Mouse (Mus musculus) hindbrain, embryonic 13.5 days (tissue): ENCODE data around the gene Pou2f1. TPM values are rescaled to one million over a fixed set of nuclear protein-coding genes. Genes with fewer than 3 reads are reported as not detected.
"Not testable (repeated sequence)": the region's sequence is repeated elsewhere in the genome, so short reads cannot be mapped to it uniquely, and the experiment has no call there.

Source experiments
- ATAC-seq: fragments of 200-750 bp; cut with Nextera tagmentation; 2 replicates; pipeline ENCODE4 v1.8.0; 2017; ENCODE audit warnings: moderate TSS enrichment; ENCODE audit not compliant: low FRiP score
- H3K27ac ChIP-seq: fragments of 300-500 bp; sonication (generic); 2 replicates; pipeline ENCODE4 v1.5.1; 2015; ENCODE audit warnings: inconsistent platforms, mild to moderate bottlenecking, moderate library complexity
- H3K27me3 ChIP-seq: fragments of 300-500 bp; sonication (generic); 2 replicates; pipeline ENCODE4 v1.6.1; 2015; ENCODE audit warnings: mild to moderate bottlenecking, inconsistent platforms
- H3K36me3 ChIP-seq: fragments of 300-500 bp; sonication (generic); 2 replicates; pipeline ENCODE4 v1.6.1; 2015; ENCODE audit warnings: mild to moderate bottlenecking, inconsistent platforms
- H3K4me1 ChIP-seq: fragments of 300-500 bp; sonication (generic); replicated peaks from 2 replicates; pipeline ENCODE4 v1.6.1; 2015; ENCODE audit warnings: inconsistent platforms
- H3K4me2 ChIP-seq: fragments of 300-500 bp; sonication (generic); 2 replicates; pipeline ENCODE4 v1.6.1; 2015; ENCODE audit warnings: inconsistent platforms, mild to moderate bottlenecking, moderate library complexity
- H3K4me3 ChIP-seq: fragments of 300-500 bp; sonication (generic); 2 replicates; pipeline ENCODE4 v1.5.1; 2015; ENCODE audit warnings: mild to moderate bottlenecking, inconsistent platforms
- H3K9ac ChIP-seq: fragments of 300-500 bp; sonication (generic); 2 replicates; pipeline ENCODE4 v1.6.1; 2015; ENCODE audit warnings: mild to moderate bottlenecking, inconsistent platforms
- H3K9me3 ChIP-seq: fragments of 300-500 bp; sonication (generic); 2 replicates; pipeline ENCODE4 v1.6.1; 2016; ENCODE audit warnings: inconsistent platforms
- WGBS: fragments of 180-500 bp; shearing (Covaris S2); methylation state at CpG from one replicate; pipeline ENCODE4 v1.1.7; 2015; 5-methylcytosine and 5-hydroxymethylcytosine counted together
- polyA plus RNA-seq: library from polyadenylated mRNA; unstranded; fragments of >200 nt; fragmentation: Nextera tagmentation; extraction: Ambion mirVana; gene quantifications from 2 replicates; pipeline ENCODE4 v1.2.1, GENCODE M21; 2015

Gene Pou2f1
- polyA plus RNA-seq, 1 experiment from 2014 or later: 21.0 TPM

GRCm38 (mm10) chr1:166000601-166001120 lies 1.8 kb downstream of the Pou2f1 start:
- peak overlapping the region; percentile 99 for H3K9ac ChIP-seq
- H3K36me3 ChIP-seq: no peaks in the 10 kb centered on the region
- no peaks in the 10 kb centered on the region for H3K27me3 ChIP-seq
- no peaks in the 10 kb centered on the region for H3K9me3 ChIP-seq
- ATAC-seq: no peak
- H3K4me3 ChIP-seq: peak overlapping the region; percentile 99
- peak overlapping the region; percentile 79 for H3K4me2 ChIP-seq
- peak overlapping the region; percentile 97 for H3K27ac ChIP-seq
- H3K4me1 ChIP-seq: peaks cover 30% of the 10 kb centered on the region
- 5% methylated on average over 7 of the region's 7 CpGs for WGBS

GRCm38 (mm10) chr1:165999709-166000108 lies 2.8 kb downstream of the Pou2f1 start:
- peak overlapping the region; percentile 79; the same call in 1 of the 2 replicates for H3K4me2 ChIP-seq
- H3K4me1 ChIP-seq: peaks cover 31% of the 10 kb centered on the region
- no peak overlapping the region for H3K27ac ChIP-seq
- H3K36me3 ChIP-seq: no peaks in the 10 kb centered on the region
- no peaks in the 10 kb centered on the region for H3K9me3 ChIP-seq
- WGBS: 89% methylated on average over 1 of the region's 1 CpGs
- no peaks in the 10 kb centered on the region for H3K27me3 ChIP-seq
- ATAC-seq: no peak
- no peak overlapping the region for H3K4me3 ChIP-seq
- H3K9ac ChIP-seq: peak overlapping the region; percentile 99; the same call in 1 of the 2 replicates

DNA sequence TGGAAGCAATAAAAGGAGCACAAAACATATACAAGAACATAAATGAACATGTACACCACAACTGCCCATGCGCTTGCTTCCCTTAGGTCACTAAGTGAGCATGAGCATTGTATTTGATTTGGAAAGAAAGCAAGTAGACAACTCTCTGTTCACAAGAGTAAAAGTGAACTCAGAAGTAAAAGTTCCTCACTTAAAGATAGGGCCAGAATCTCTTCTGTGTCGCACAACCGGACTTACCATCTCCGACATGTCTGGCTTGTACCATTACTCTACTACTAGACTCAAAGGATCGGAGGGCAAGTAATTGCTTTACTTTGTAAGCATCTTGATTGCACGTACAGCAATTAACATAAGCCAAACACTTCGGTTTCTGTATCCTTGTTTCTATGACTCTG lies 6.8 kb downstream of the Pou2f1 start:
- Histone ChIP-seq H3K9ac (no peak overlapping the region), H3K4me2 (no peak overlapping the region), H3K9me3 (no peaks in the 10 kb centered on the region), H3K4me1 (peaks cover 37% of the 10 kb centered on the region), H3K36me3 (no peaks in the 10 kb centered on the region), H3K27me3 (no peaks in the 10 kb centered on the region), H3K4me3 (no peak overlapping the region), H3K27ac (no peak overlapping the region)
- 93% methylated on average over 7 of the region's 7 CpGs for WGBS
- no peak for ATAC-seq

DNA sequence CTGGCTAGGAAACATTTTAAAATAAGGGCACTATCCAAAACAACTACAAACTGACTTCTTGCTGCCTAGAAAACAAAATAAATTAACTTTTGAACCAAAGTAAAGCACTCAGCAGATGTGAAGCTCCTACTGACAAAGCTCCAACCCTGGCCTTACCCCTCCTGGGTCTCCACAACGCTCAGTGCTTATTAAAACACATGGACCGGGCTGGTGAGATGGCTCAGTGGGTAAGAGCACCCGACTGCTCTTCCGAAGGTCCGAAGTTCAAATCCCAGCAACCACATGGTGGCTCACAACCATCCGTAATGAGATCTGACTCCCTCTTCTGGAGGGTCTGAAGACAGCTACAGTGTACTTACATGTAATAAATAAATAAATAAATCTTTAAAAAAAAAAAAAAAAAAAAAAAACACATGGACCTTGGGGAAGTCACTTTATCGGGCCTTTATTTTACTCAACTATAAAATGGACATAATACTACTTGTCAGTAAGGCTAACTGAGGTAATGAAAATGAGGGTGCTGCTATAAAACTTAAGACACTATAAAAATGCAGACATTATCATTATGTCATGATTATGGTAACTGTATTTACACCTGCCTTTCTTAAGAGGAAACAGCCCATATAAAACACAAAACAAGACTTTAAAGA lies 7.3 kb downstream of the Pou2f1 start:
- ATAC-seq, H3K36me3 ChIP-seq, H3K4me3 ChIP-seq, H3K27ac ChIP-seq, H3K9ac ChIP-seq, H3K4me2 ChIP-seq, H3K27me3 ChIP-seq, H3K9me3 ChIP-seq: not testable (repeated sequence)
- peaks cover 32% of the 10 kb centered on the region for H3K4me1 ChIP-seq
- 92% methylated on average over 7 of the region's 7 CpGs for WGBS

DNA sequence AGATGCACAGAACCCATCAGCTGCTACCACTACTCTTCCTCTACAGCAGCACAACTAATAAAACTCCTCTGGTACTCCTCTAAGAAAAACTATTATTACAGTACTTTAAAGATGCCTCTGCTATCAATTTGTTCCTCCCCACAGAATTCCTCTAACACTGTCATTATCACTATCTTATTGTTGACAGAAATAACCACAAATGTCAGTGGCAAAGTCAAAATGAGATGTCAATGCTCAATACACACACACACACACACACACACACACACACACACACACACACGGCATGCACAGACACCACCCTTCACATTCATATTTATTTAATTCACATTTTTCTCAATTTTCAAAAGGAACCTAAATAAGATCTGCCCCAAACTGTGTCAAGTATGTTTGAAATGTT lies 8.2 kb downstream of the Pou2f1 start:
- Histone ChIP-seq H3K36me3 (no peaks in the 10 kb centered on the region), H3K4me2 (no peak overlapping the region), H3K9me3 (no peaks in the 10 kb centered on the region), H3K4me3 (no peak overlapping the region), H3K9ac (no peak overlapping the region), H3K27ac (no peak overlapping the region), H3K27me3 (no peaks in the 10 kb centered on the region), H3K4me1 (peaks cover 24% of the 10 kb centered on the region)
- no peak for ATAC-seq
- 84% methylated on average over 1 of the region's 1 CpGs for WGBS

GRCm38 (mm10) chr1:165993270-165994156 lies 9.0 kb downstream of the Pou2f1 start:
- ATAC-seq: no peak
- H3K36me3 ChIP-seq: no peaks in the 10 kb centered on the region
- WGBS: 77% methylated on average over 6 of the region's 6 CpGs

GRCm38 (mm10) chr1:165988536-165988935 lies 13.9 kb downstream of the Pou2f1 start:
- Histone ChIP-seq H3K4me1 (peaks cover 9% of the 10 kb centered on the region; the same call in 1 of the 2 replicates), H3K9me3 (no peaks in the 10 kb centered on the region), H3K4me3 (no peak overlapping the region), H3K4me2 (no peak overlapping the region), H3K36me3 (no peaks in the 10 kb centered on the region), H3K27ac (no peak overlapping the region), H3K9ac (no peak overlapping the region), H3K27me3 (no peaks in the 10 kb centered on the region)
- 81% methylated on average over 2 of the region's 2 CpGs for WGBS
- no peak for ATAC-seq

More at GRCm38 (mm10) chr1:165993270-165994156, 9.0 kb downstream of the Pou2f1 start:
- Histone ChIP-seq H3K9ac (no peak overlapping the region), H3K27ac (no peak overlapping the region), H3K9me3 (no peaks in the 10 kb centered on the region), H3K27me3 (no peaks in the 10 kb centered on the region), H3K4me1 (peaks cover 20% of the 10 kb centered on the region), H3K4me3 (no peak overlapping the region), H3K4me2 (no peak overlapping the region)

DNA sequence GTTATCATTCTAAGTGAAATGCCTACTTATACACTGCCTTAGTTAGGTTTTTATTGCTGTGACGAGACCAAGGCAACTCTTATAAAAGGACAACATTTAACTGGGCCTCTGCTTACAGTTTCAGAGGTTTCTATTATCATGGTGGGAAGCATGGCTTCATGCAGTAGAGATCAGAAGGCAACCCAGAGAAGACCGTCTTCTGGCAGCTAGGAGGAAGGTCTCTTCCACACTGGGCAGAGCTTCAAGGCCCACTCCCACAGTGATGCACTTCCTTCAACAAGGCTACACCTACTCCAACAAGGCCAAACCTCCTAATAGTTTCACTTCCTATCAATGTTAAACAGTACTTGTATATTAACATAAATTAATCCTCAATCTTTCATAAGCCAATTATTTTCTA lies 14.4 kb downstream of the Pou2f1 start:
- Histone ChIP-seq H3K4me1 (peaks cover 10% of the 10 kb centered on the region; the same call in 1 of the 2 replicates), H3K9ac (no peak overlapping the region), H3K9me3 (no peaks in the 10 kb centered on the region), H3K4me2 (no peak overlapping the region), H3K27me3 (no peaks in the 10 kb centered on the region), H3K4me3 (no peak overlapping the region), H3K36me3 (no peaks in the 10 kb centered on the region), H3K27ac (no peak overlapping the region)
- 91% methylated on average over 2 of the region's 2 CpGs for WGBS
- no peak for ATAC-seq

DNA sequence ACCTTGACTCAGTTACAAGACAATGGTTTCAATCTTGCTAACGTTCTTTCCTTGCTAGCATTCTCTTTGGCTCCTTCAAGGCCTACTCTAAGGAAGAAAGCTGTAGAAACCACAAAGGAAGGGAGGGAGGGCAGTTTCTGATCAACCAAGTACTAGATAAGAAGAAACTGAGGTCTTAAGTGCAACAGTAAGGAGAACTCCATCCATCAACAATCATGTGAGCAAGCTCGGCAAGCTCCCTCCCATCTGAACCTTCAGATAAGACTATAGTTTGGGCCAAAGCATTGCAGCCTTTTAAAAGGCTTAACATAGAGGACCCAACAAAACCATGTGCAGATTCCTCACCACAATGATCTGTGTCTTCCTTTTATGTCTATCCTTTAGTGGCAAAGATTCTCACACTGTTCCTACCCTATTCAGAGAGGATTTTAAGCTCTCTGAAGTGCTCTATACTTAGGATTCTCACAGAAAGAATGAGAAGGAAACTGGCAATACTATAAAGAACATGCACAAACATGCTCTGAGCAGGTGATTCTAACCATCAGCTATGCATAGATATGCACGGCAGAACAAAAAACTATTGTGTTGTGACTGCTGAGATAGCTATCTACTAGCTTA lies 16.6 kb downstream of the Pou2f1 start:
- H3K9me3 ChIP-seq: no peaks in the 10 kb centered on the region
- ATAC-seq: no peak
- H3K36me3 ChIP-seq: no peaks in the 10 kb centered on the region
- no peak overlapping the region for H3K4me2 ChIP-seq
- WGBS: 84% methylated on average over 3 of the region's 3 CpGs
- H3K9ac ChIP-seq: no peak overlapping the region
- H3K27me3 ChIP-seq: no peaks in the 10 kb centered on the region
- 0 out of 2 replicates have a peak, but pooled peaks cover 7% of the 10 kb centered on the region for H3K4me1 ChIP-seq
- H3K27ac ChIP-seq: no peak overlapping the region
- H3K4me3 ChIP-seq: no peak overlapping the region

DNA sequence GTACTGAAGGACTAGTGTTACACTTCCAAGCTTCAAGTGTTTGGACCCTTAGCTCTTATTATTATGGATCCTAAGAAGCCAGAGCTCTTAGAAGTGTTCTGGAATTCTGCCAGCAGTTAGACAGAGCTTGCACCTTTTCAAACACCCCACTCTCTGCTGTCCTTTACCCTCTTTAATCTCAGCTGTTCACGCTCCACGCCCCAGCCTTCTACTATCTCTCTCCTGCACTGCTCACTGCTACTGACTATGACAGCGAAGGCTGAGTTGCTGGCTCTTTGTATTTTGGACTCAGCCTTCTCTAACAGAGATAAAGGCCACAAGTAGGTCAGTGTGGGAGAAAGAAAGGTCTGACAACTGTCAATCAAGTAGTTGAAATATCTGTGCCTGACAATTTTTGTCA lies 17.3 kb downstream of the Pou2f1 start:
- no peak overlapping the region for H3K27ac ChIP-seq
- no peak overlapping the region for H3K4me2 ChIP-seq
- no peaks in the 10 kb centered on the region for H3K9me3 ChIP-seq
- no peak overlapping the region for H3K4me3 ChIP-seq
- no peaks in the 10 kb centered on the region for H3K27me3 ChIP-seq
- no peak for ATAC-seq
- no peaks in the 10 kb centered on the region for H3K36me3 ChIP-seq
- H3K9ac ChIP-seq: no peak overlapping the region
- H3K4me1 ChIP-seq: 0 out of 2 replicates have a peak, but pooled peaks cover 7% of the 10 kb centered on the region
- 68% methylated on average over 3 of the region's 3 CpGs for WGBS

DNA sequence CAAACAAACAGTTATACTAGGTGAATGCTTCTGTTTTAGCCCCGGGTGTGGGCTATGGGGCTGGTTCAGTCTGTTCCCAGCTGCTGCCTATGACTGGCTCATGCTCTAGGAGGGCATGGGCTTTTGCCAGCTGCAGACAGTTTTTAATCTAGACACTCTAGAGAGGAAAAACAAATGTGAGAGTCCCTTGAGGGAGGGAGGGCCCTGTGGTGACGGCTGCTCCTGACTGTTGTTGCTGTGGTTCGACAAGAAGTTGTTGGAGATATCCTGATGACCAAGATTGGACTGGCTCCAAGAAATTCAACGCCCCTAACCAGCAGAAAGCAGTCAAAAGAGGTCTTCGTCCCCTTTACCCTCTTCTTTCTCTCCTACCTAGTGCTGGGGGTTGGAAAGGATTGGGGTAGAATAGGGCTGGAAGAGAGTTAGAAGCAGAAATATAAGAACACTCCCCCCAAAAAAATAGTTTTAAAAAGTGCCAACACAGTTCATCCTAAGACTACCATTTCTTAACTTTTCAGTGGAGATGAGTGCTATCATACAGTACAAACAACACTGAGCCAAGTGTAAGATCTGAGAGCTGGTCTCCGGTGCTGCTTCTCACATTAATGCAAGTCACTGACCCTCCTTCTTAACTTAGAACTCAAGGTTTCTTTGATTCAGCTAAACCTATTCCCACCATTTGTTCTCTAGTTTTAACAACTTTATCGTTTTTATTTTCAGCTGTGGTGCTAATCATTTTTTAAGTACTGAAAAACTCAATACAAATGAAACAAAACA lies 25.6 kb downstream of the Pou2f1 start:
- no peaks in the 10 kb centered on the region for H3K36me3 ChIP-seq
- H3K9me3 ChIP-seq: no peaks in the 10 kb centered on the region
- 65% methylated on average over 7 of the region's 7 CpGs for WGBS
- peaks cover 9% of the 10 kb centered on the region for H3K4me1 ChIP-seq
- H3K4me3 ChIP-seq: no peak overlapping the region
- no peak for ATAC-seq
- H3K27me3 ChIP-seq: no peaks in the 10 kb centered on the region
- no peak overlapping the region for H3K27ac ChIP-seq
- H3K9ac ChIP-seq: no peak overlapping the region
- no peak overlapping the region for H3K4me2 ChIP-seq
